Mouse (Mus musculus) embryonic facial prominence, embryonic 10.5 days (tissue): Measurements from ENCODE around the gene Ptpro. TPM values are rescaled to one million over a fixed set of nuclear protein-coding genes. Genes with fewer than 3 reads are reported as not detected.

ENCODE experiments used
- DNase-seq: peaks from one replicate; pipeline ENCODE4 v3.0.0-alpha.2; 2017; ENCODE audit warnings: low spot score
- H3K27ac ChIP-seq: fragments of 300-500 bp; sonication (generic); replicated peaks from 2 replicates; pipeline ENCODE4 v1.5.1; 2016; ENCODE audit warnings: mild to moderate bottlenecking
- H3K27me3 ChIP-seq: fragments of 300-500 bp; sonication (generic); replicated peaks from 2 replicates; pipeline ENCODE4 v1.6.1; 2016; ENCODE audit warnings: low read depth, mild to moderate bottlenecking; ENCODE audit not compliant: poor library complexity, severe bottlenecking
- H3K36me3 ChIP-seq: fragments of 300-500 bp; sonication (generic); replicated peaks from 2 replicates; pipeline ENCODE4 v1.6.1; 2016; ENCODE audit warnings: mild to moderate bottlenecking, moderate library complexity
- H3K4me1 ChIP-seq: fragments of 300-500 bp; sonication (generic); 2 replicates; pipeline ENCODE4 v1.6.1; 2016
- H3K4me3 ChIP-seq: fragments of 300-500 bp; sonication (generic); 2 replicates; pipeline ENCODE4 v1.5.1; 2016; ENCODE audit warnings: mild to moderate bottlenecking, moderate library complexity
- H3K9me3 ChIP-seq: fragments of 300-500 bp; sonication (generic); 2 replicates; pipeline ENCODE4 v1.6.1; 2016; ENCODE audit warnings: mild to moderate bottlenecking
- WGBS: fragments of 180-500 bp; shearing (Covaris S2); methylation state at CpG from one replicate; pipeline ENCODE4 v1.1.7; 2016; 5-methylcytosine and 5-hydroxymethylcytosine counted together
- polyA plus RNA-seq: library from polyadenylated mRNA; unstranded; fragments of >200 nt; fragmentation: Nextera tagmentation; extraction: Ambion mirVana; gene quantifications from 2 replicates; pipeline ENCODE4 v1.2.1, GENCODE M21; 2016

Gene Ptpro
- polyA plus RNA-seq, 1 experiment from 2014 or later: 2.3 TPM

GRCm38 (mm10) chr6:137303824-137304223, 51.7 kb downstream of the Ptpro start:
- Histone ChIP-seq H3K27me3 (no peaks in the 10 kb centered on the region), H3K4me3 (no peak overlapping the region), H3K27ac (no peak overlapping the region), H3K4me1 (no peaks in the 10 kb centered on the region), H3K36me3 (no peaks in the 10 kb centered on the region), H3K9me3 (no peaks in the 10 kb centered on the region)
- DNase-seq: no peak
- 84% methylated on average over 2 of the region's 2 CpGs for WGBS

- DNase-seq: no peak
- Histone ChIP-seq H3K4me1 (no peaks in the 10 kb centered on the region), H3K4me3 (no peak overlapping the region), H3K27ac (no peak overlapping the region), H3K9me3 (no peaks in the 10 kb centered on the region), H3K27me3 (no peaks in the 10 kb centered on the region), H3K36me3 (no peaks in the 10 kb centered on the region)
- 66% methylated on average over 4 of the region's 4 CpGs for WGBS
Measured at GRCm38 (mm10) chr6:137315265-137315664, 63.1 kb downstream of the Ptpro start.

- Histone ChIP-seq H3K9me3 (no peaks in the 10 kb centered on the region), H3K4me3 (no peak overlapping the region), H3K36me3 (no peaks in the 10 kb centered on the region), H3K27me3 (no peaks in the 10 kb centered on the region), H3K27ac (no peak overlapping the region), H3K4me1 (no peaks in the 10 kb centered on the region)
- 94% methylated on average over 6 of the region's 6 CpGs for WGBS
- DNase-seq: no peak
Measured at GRCm38 (mm10) chr6:137316358-137316757, 64.2 kb downstream of the Ptpro start.

GRCm38 (mm10) chr6:137317509-137317908, 65.4 kb downstream of the Ptpro start:
- Histone ChIP-seq H3K36me3 (no peaks in the 10 kb centered on the region), H3K4me1 (no peaks in the 10 kb centered on the region), H3K27ac (no peak overlapping the region), H3K27me3 (no peaks in the 10 kb centered on the region), H3K4me3 (no peak overlapping the region), H3K9me3 (no peaks in the 10 kb centered on the region)
- no peak for DNase-seq
- 90% methylated on average over 6 of the region's 6 CpGs for WGBS

GRCm38 (mm10) chr6:137318242-137318861, 66.2 kb downstream of the Ptpro start:
- Histone ChIP-seq H3K9me3 (no peaks in the 10 kb centered on the region), H3K27ac (no peak overlapping the region), H3K4me3 (no peak overlapping the region), H3K4me1 (no peaks in the 10 kb centered on the region), H3K36me3 (no peaks in the 10 kb centered on the region), H3K27me3 (no peaks in the 10 kb centered on the region)
- no peak for DNase-seq
- 93% methylated on average over 12 of the region's 12 CpGs for WGBS

- no peaks in the 10 kb centered on the region for H3K4me1 ChIP-seq
- H3K27me3 ChIP-seq: no peaks in the 10 kb centered on the region
- DNase-seq: no peak
- no peaks in the 10 kb centered on the region for H3K36me3 ChIP-seq
- no peak overlapping the region for H3K27ac ChIP-seq
- H3K9me3 ChIP-seq: no peaks in the 10 kb centered on the region
- 33% methylated on average over 1 of the region's 1 CpGs for WGBS
- H3K4me3 ChIP-seq: no peak overlapping the region
Measured at GRCm38 (mm10) chr6:137319658-137320057, 67.5 kb downstream of the Ptpro start.

- Histone ChIP-seq H3K27ac (no peak overlapping the region), H3K4me3 (no peak overlapping the region), H3K27me3 (no peaks in the 10 kb centered on the region), H3K4me1 (0 out of 2 replicates have a peak, but pooled peaks cover 4% of the 10 kb centered on the region), H3K36me3 (no peaks in the 10 kb centered on the region), H3K9me3 (no peaks in the 10 kb centered on the region)
- 87% methylated on average over 9 of the region's 9 CpGs for WGBS
- DNase-seq: no peak
Measured at GRCm38 (mm10) chr6:137327718-137328117, 75.6 kb downstream of the Ptpro start.

GRCm38 (mm10) chr6:137328228-137328627, 76.1 kb downstream of the Ptpro start:
- Histone ChIP-seq H3K9me3 (no peaks in the 10 kb centered on the region), H3K4me3 (no peak overlapping the region), H3K27ac (no peak overlapping the region), H3K4me1 (0 out of 2 replicates have a peak, but pooled peaks cover 4% of the 10 kb centered on the region), H3K36me3 (no peaks in the 10 kb centered on the region), H3K27me3 (no peaks in the 10 kb centered on the region)
- 72% methylated on average over 4 of the region's 4 CpGs for WGBS
- no peak for DNase-seq

GRCm38 (mm10) chr6:137330782-137331181, 78.7 kb downstream of the Ptpro start:
- no peaks in the 10 kb centered on the region for H3K36me3 ChIP-seq
- H3K4me3 ChIP-seq: no peak overlapping the region
- H3K4me1 ChIP-seq: 0 out of 2 replicates have a peak, but pooled peaks cover 4% of the 10 kb centered on the region
- 77% methylated on average over 5 of the region's 5 CpGs for WGBS
- no peak for DNase-seq
- no peaks in the 10 kb centered on the region for H3K27me3 ChIP-seq
- no peak overlapping the region for H3K27ac ChIP-seq
- H3K9me3 ChIP-seq: no peaks in the 10 kb centered on the region

- H3K36me3 ChIP-seq: no peaks in the 10 kb centered on the region
- 85% methylated on average over 3 of the region's 3 CpGs for WGBS
- DNase-seq: no peak
- no peak overlapping the region for H3K27ac ChIP-seq
- H3K27me3 ChIP-seq: no peaks in the 10 kb centered on the region
- H3K4me3 ChIP-seq: no peak overlapping the region
- no peaks in the 10 kb centered on the region for H3K9me3 ChIP-seq
- H3K4me1 ChIP-seq: peaks cover 7% of the 10 kb centered on the region; the same call in 1 of the 2 replicates
Measured at GRCm38 (mm10) chr6:137331826-137332225, 79.7 kb downstream of the Ptpro start.

- no peaks in the 10 kb centered on the region for H3K36me3 ChIP-seq
- DNase-seq: no peak
- H3K27me3 ChIP-seq: no peaks in the 10 kb centered on the region
- no peak overlapping the region for H3K27ac ChIP-seq
- no peaks in the 10 kb centered on the region for H3K9me3 ChIP-seq
- H3K4me3 ChIP-seq: no peak overlapping the region
- peaks cover 3% of the 10 kb centered on the region; the same call in 1 of the 2 replicates for H3K4me1 ChIP-seq
- 71% methylated on average over 4 of the region's 4 CpGs for WGBS
Measured at GRCm38 (mm10) chr6:137339071-137339470, 87.0 kb downstream of the Ptpro start.

GRCm38 (mm10) chr6:137343688-137344441, 91.7 kb downstream of the Ptpro start:
- 70% methylated on average over 5 of the region's 5 CpGs for WGBS
- no peaks in the 10 kb centered on the region for H3K27me3 ChIP-seq
- no peaks in the 10 kb centered on the region for H3K4me1 ChIP-seq
- no peak for DNase-seq
- H3K36me3 ChIP-seq: no peaks in the 10 kb centered on the region
- H3K27ac ChIP-seq: no peak overlapping the region
- no peaks in the 10 kb centered on the region for H3K9me3 ChIP-seq
- no peak overlapping the region for H3K4me3 ChIP-seq

GRCm38 (mm10) chr6:137360166-137360565, 108.0 kb downstream of the Ptpro start:
- H3K27me3 ChIP-seq: no peaks in the 10 kb centered on the region
- H3K4me3 ChIP-seq: no peak overlapping the region
- WGBS: 91% methylated on average over 7 of the region's 7 CpGs
- no peak for DNase-seq
- H3K9me3 ChIP-seq: no peaks in the 10 kb centered on the region
- H3K4me1 ChIP-seq: peaks cover 5% of the 10 kb centered on the region
- no peaks in the 10 kb centered on the region for H3K36me3 ChIP-seq
- no peak overlapping the region for H3K27ac ChIP-seq
